ENCODE assay signal across 22 mouse cellular contexts in the genomic region with DNA sequence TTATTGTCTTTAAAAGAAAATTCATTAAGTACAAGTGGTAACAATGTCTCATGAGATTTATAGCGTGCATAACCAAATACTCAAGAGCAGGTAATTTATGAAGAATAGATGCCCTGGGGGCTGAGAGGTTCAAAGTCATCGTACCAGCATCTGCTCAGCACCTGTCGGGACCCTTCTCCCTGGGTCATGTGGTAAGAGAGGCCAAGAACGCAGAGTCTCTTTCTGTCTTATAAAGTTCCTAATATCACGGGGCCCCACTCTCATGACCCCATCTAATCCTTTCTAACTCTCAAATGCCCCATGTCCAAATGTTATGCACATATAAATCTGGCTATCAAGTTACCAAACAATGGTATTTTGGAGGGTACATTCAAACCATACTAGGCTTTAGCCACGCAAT. TPM values are rescaled to one million over a fixed set of nuclear protein-coding genes. Genes with fewer than 3 reads are reported as not detected.
DNase-seq lines count a peak whose midpoint lies in the region; ATAC-seq and TF ChIP-seq lines count a peak whose summit lies in the region.
"Had no signal": no experiment of that assay in that cellular context is flagged by ENCODE, and none has a peak within 500 bp of the region (broad histone marks: within the 10 kb centered on the region; RNA-seq: fewer than 3 reads in every experiment).

No protein-coding gene starts in this region.

- WGBS in heart, postnatal 0 days, result 94% methylated on average over 6 of the region's 6 CpGs
- 84% methylated on average over 6 of the region's 6 CpGs for WGBS in heart, embryonic 12.5 days
- WGBS in embryonic facial prominence, embryonic 10.5 days, result 70% methylated on average over 6 of the region's 6 CpGs
- WGBS in embryonic facial prominence, embryonic 13.5 days, result 42% methylated on average over 6 of the region's 6 CpGs
- WGBS in limb, embryonic 13.5 days, result 23% methylated on average over 6 of the region's 6 CpGs

- H3K4me3 ChIP-seq in heart, postnatal 0 days (ENCODE audit: low read depth, low read length), result no peak overlapping the region
- no peak overlapping the region for H3K4me3 ChIP-seq in heart, embryonic 12.5 days
- H3K4me3 ChIP-seq in embryonic facial prominence, embryonic 10.5 days, result no peak overlapping the region
- no peak overlapping the region for H3K4me3 ChIP-seq in embryonic facial prominence, embryonic 13.5 days
- no peak overlapping the region for H3K4me3 ChIP-seq in limb, embryonic 13.5 days
- H3K4me3 ChIP-seq: gastrocnemius, adult 2 months; hindbrain, embryonic 12.5 days had no signal

- no peak overlapping the region for H3K4me2 ChIP-seq in heart, postnatal 0 days (ENCODE audit: low read depth, low read length)
- H3K4me2 ChIP-seq in heart, embryonic 12.5 days, result no peak overlapping the region
- H3K4me2 ChIP-seq in embryonic facial prominence, embryonic 13.5 days, result no peak overlapping the region
- H3K4me2 ChIP-seq in limb, embryonic 13.5 days (replicated peaks), result no peak overlapping the region
- H3K4me2 ChIP-seq: heart, embryonic 11.5 days; hindbrain, embryonic 12.5 days had no signal

- peak overlapping the region; percentile 39; the same call in 1 of the 2 replicates for H3K27ac ChIP-seq in heart, postnatal 0 days (ENCODE audit: low read depth)
- no peak overlapping the region for H3K27ac ChIP-seq in heart, embryonic 12.5 days (ENCODE audit: poor library complexity, severe bottlenecking)
- H3K27ac ChIP-seq in embryonic facial prominence, embryonic 10.5 days (replicated peaks), result peak overlapping the region; percentile 42; the same call in 1 of the 2 replicates
- H3K27ac ChIP-seq in embryonic facial prominence, embryonic 13.5 days, result peak overlapping the region; percentile 5; the same call in 1 of the 2 replicates
- H3K27ac ChIP-seq in limb, embryonic 13.5 days, result 0 out of 2 replicates have a peak overlapping the region, but pooled peaks have one; percentile 23
- H3K27ac ChIP-seq: gastrocnemius, adult 2 months; hindbrain, embryonic 12.5 days; kidney, postnatal 0 days had no signal

- no peaks in the 10 kb centered on the region for H3K36me3 ChIP-seq in heart, postnatal 0 days (replicated peaks; ENCODE audit: control insufficient read depth, insufficient read depth, low read length)
- H3K36me3 ChIP-seq in heart, embryonic 12.5 days, result no peaks in the 10 kb centered on the region
- H3K36me3 ChIP-seq in embryonic facial prominence, embryonic 10.5 days (replicated peaks), result no peaks in the 10 kb centered on the region
- no peaks in the 10 kb centered on the region for H3K36me3 ChIP-seq in embryonic facial prominence, embryonic 13.5 days
- H3K36me3 ChIP-seq in limb, embryonic 13.5 days, result no peaks in the 10 kb centered on the region
- H3K36me3 ChIP-seq: G1E; hindbrain, embryonic 12.5 days had no signal

- no peak for TF ChIP-seq EP300 in heart, postnatal 0 days (IDR thresholded peaks at IDR 0.05; ENCODE audit: low read depth)

- DNase-seq in heart, postnatal 0 days (ENCODE audit: low spot score), result no peak
- DNase-seq in embryonic facial prominence, embryonic 10.5 days (ENCODE audit: low spot score), result no peak
- no peak for DNase-seq in urinary bladder, postnatal 4 days (ENCODE audit: low spot score in 2 of 2)
- no peak for DNase-seq in frontal cortex, postnatal 10 days (ENCODE audit: low spot score in 2 of 2)
- DNase-seq: adrenal gland, postnatal 36 days; B cell, adult 2 months; cerebellum, adult 11 months; cerebellum, adult 9-11 months; gastrocnemius, adult 2 months; kidney, adult 11 months; lung, postnatal 4 days; thymus, adult 2 months; thymus, postnatal 4 days had no signal

- H3K9ac ChIP-seq in heart, postnatal 0 days (replicated peaks; ENCODE audit: low read depth, low read length), result no peak overlapping the region
- H3K9ac ChIP-seq in heart, embryonic 12.5 days, result no peak overlapping the region
- no peak overlapping the region for H3K9ac ChIP-seq in embryonic facial prominence, embryonic 13.5 days
- H3K9ac ChIP-seq in limb, embryonic 13.5 days, result no peak overlapping the region
- H3K9ac ChIP-seq: hindbrain, embryonic 12.5 days had no signal

- peaks cover 10% of the 10 kb centered on the region; the same call in 1 of the 2 replicates for H3K4me1 ChIP-seq in heart, postnatal 0 days (ENCODE audit: control insufficient read depth, insufficient read depth)
- H3K4me1 ChIP-seq in heart, embryonic 12.5 days (replicated peaks), result peaks cover 34% of the 10 kb centered on the region
- peaks cover 37% of the 10 kb centered on the region for H3K4me1 ChIP-seq in embryonic facial prominence, embryonic 10.5 days
- H3K4me1 ChIP-seq in embryonic facial prominence, embryonic 13.5 days, result peaks cover 18% of the 10 kb centered on the region
- H3K4me1 ChIP-seq in limb, embryonic 13.5 days, result peaks cover 27% of the 10 kb centered on the region
- H3K4me1 ChIP-seq: hindbrain, embryonic 12.5 days had no signal

- no peak for TF ChIP-seq CTCF in heart, postnatal 0 days (IDR thresholded peaks at IDR 0.05; ENCODE audit: low read depth)

- no peaks in the 10 kb centered on the region for H3K27me3 ChIP-seq in heart, postnatal 0 days (ENCODE audit: control insufficient read depth, insufficient read depth, low read length)
- H3K27me3 ChIP-seq in heart, embryonic 12.5 days (replicated peaks), result no peaks in the 10 kb centered on the region
- H3K27me3 ChIP-seq in embryonic facial prominence, embryonic 10.5 days (replicated peaks; ENCODE audit: low read depth, poor library complexity, severe bottlenecking), result no peaks in the 10 kb centered on the region
- no peaks in the 10 kb centered on the region for H3K27me3 ChIP-seq in embryonic facial prominence, embryonic 13.5 days
- H3K27me3 ChIP-seq in limb, embryonic 13.5 days, result no peaks in the 10 kb centered on the region
- H3K27me3 ChIP-seq: CH12.LX; hindbrain, embryonic 12.5 days; Patski had no signal

- no peak for ATAC-seq in heart, postnatal 0 days (ENCODE audit: insufficient read depth, low read depth)
- ATAC-seq in heart, embryonic 12.5 days (ENCODE audit: insufficient number of reproducible peaks, low FRiP score), result no peak
- ATAC-seq in embryonic facial prominence, embryonic 13.5 days (ENCODE audit: insufficient number of reproducible peaks, insufficient read depth, low FRiP score, low TSS enrichment, low read depth), result no peak
- peak; percentile 37; the same call in 1 of the 2 replicates for ATAC-seq in limb, embryonic 13.5 days (ENCODE audit: low FRiP score, low read depth)
- ATAC-seq: Patski had no signal

- H3K9me3 ChIP-seq in heart, postnatal 0 days (replicated peaks; ENCODE audit: control insufficient read depth, low read length), result no peaks in the 10 kb centered on the region
- H3K9me3 ChIP-seq in heart, embryonic 12.5 days (replicated peaks), result no peaks in the 10 kb centered on the region
- H3K9me3 ChIP-seq in embryonic facial prominence, embryonic 10.5 days, result no peaks in the 10 kb centered on the region
- H3K9me3 ChIP-seq in embryonic facial prominence, embryonic 13.5 days, result no peaks in the 10 kb centered on the region
- no peaks in the 10 kb centered on the region for H3K9me3 ChIP-seq in limb, embryonic 13.5 days
- H3K9me3 ChIP-seq: G1E; hindbrain, embryonic 12.5 days had no signal

RNA-seq across cellular contexts. Expression of a gene that starts 9.3 kb away (rescaled TPM):
- 1.7 and 4.7 TPM in 2 replicates for total RNA-seq in heart, postnatal 0 days (2014; rRNA removed; ENCODE audit: low replicate concordance)
- 5.7 and 7.5 TPM in 2 replicates for polyA plus RNA-seq in heart, postnatal 0 days (2015; fragmentation: Nextera tagmentation; extraction: Ambion mirVana)
- 11.9 TPM in 2 replicates for polyA plus RNA-seq in heart, embryonic 12.5 days (2016; fragmentation: Nextera tagmentation; extraction: Ambion mirVana)
- 17.7 and 17.9 TPM in 2 replicates for polyA plus RNA-seq in embryonic facial prominence, embryonic 10.5 days (2016; fragmentation: Nextera tagmentation; extraction: Ambion mirVana)
- 23.4 and 23.9 TPM in 2 replicates for polyA plus RNA-seq in embryonic facial prominence, embryonic 13.5 days (2015; fragmentation: Nextera tagmentation; extraction: Ambion mirVana)
- polyA plus RNA-seq in limb, embryonic 13.5 days (2015; fragmentation: Nextera tagmentation; extraction: Ambion mirVana), result 52.3 and 55.4 TPM in 2 replicates

RNA-seq across cellular contexts. Expression of a gene that starts 20.5 kb away (rescaled TPM):
- 717 and 1,330 TPM in 2 replicates for total RNA-seq in heart, postnatal 0 days (2014; rRNA removed; ENCODE audit: low replicate concordance)
- 664 and 669 TPM in 2 replicates for polyA plus RNA-seq in heart, postnatal 0 days (2015; fragmentation: Nextera tagmentation; extraction: Ambion mirVana)
- 3,424 and 3,742 TPM in 2 replicates for polyA plus RNA-seq in heart, embryonic 12.5 days (2016; fragmentation: Nextera tagmentation; extraction: Ambion mirVana)
- polyA plus RNA-seq in embryonic facial prominence, embryonic 10.5 days (2016; fragmentation: Nextera tagmentation; extraction: Ambion mirVana), result 1,878 and 2,201 TPM in 2 replicates
- 874 and 912 TPM in 2 replicates for polyA plus RNA-seq in embryonic facial prominence, embryonic 13.5 days (2015; fragmentation: Nextera tagmentation; extraction: Ambion mirVana)
- polyA plus RNA-seq in limb, embryonic 13.5 days (2015; fragmentation: Nextera tagmentation; extraction: Ambion mirVana), result 1,770 and 1,957 TPM in 2 replicates
